Mouse (Mus musculus) embryonic facial prominence, embryonic 14.5 days (tissue): Measurements from ENCODE around the gene Ugt1a8. TPM values are rescaled to one million over a fixed set of nuclear protein-coding genes. Genes with fewer than 3 reads are reported as not detected.
A peak's percentile ranks its signal among the peaks of the same experiment; 100 is the strongest.

Experiments
- ATAC-seq: fragments of 200-750 bp; cut with Nextera tagmentation; 2 replicates; pipeline ENCODE4 v1.8.0; 2017; ENCODE audit warnings: low read depth, moderate number of reproducible peaks, moderate TSS enrichment
- DNase-seq: peaks from one replicate; pipeline ENCODE4 v3.0.0-alpha.2; 2015; ENCODE audit warnings: low spot score
- H3K27ac ChIP-seq: fragments of 300-500 bp; sonication (generic); replicated peaks from 2 replicates; pipeline ENCODE4 v1.5.1; 2014; ENCODE audit warnings: low read depth, mild to moderate bottlenecking, low read length, moderate library complexity
- H3K27me3 ChIP-seq: fragments of 300-500 bp; sonication (generic); replicated peaks from 2 replicates; pipeline ENCODE4 v1.6.1; 2014; ENCODE audit warnings: low read length; ENCODE audit not compliant: control insufficient read depth, insufficient read depth
- H3K36me3 ChIP-seq: fragments of 300-500 bp; sonication (generic); 2 replicates; pipeline ENCODE4 v1.6.1; 2014; ENCODE audit warnings: low read length, mixed read lengths; ENCODE audit not compliant: control insufficient read depth, insufficient read depth
- H3K4me1 ChIP-seq: fragments of 300-500 bp; sonication (generic); 2 replicates; pipeline ENCODE4 v1.6.1; 2014; ENCODE audit warnings: antibody characterized with exemption, low read length; ENCODE audit not compliant: control insufficient read depth, insufficient read depth
- H3K4me2 ChIP-seq: fragments of 300-500 bp; sonication (generic); 2 replicates; pipeline ENCODE4 v1.6.1; 2014; ENCODE audit warnings: low read depth, mild to moderate bottlenecking, low read length, moderate library complexity, mixed read lengths
- H3K4me3 ChIP-seq: fragments of 300-500 bp; sonication (generic); 2 replicates; pipeline ENCODE4 v1.5.1; 2014; ENCODE audit warnings: low read depth, mild to moderate bottlenecking, low read length
- H3K9ac ChIP-seq: fragments of 300-500 bp; sonication (generic); 2 replicates; pipeline ENCODE4 v1.6.1; 2014; ENCODE audit warnings: low read depth, mild to moderate bottlenecking, low read length, moderate library complexity, mixed read lengths
- H3K9me3 ChIP-seq: fragments of 300-500 bp; sonication (generic); 2 replicates; pipeline ENCODE4 v1.6.1; 2016; ENCODE audit warnings: low read length; ENCODE audit not compliant: control insufficient read depth
- WGBS: fragments of 180-500 bp; shearing (Covaris S2); extraction: QIAGEN DNeasy Blood & Tissue Kit; methylation state at CpG from one replicate; pipeline ENCODE4 v1.1.7; 2014; 5-methylcytosine and 5-hydroxymethylcytosine counted together
- polyA plus RNA-seq: library from polyadenylated mRNA; unstranded; fragments of >200 nt; fragmentation: Nextera tagmentation; extraction: Ambion mirVana; gene quantifications from 2 replicates; pipeline ENCODE4 v1.2.1, GENCODE M21; 2014

Ugt1a8 gene
- polyA plus RNA-seq, 1 experiment from 2014 or later: not detected

GRCm38 (mm10) chr1:88262255-88262654, 174.6 kb downstream of the Ugt1a8 start:
- Histone ChIP-seq H3K4me3 (no peak overlapping the region), H3K27me3 (no peaks in the 10 kb centered on the region), H3K36me3 (peaks cover 80% of the 10 kb centered on the region), H3K27ac (no peak overlapping the region), H3K9ac (no peak overlapping the region), H3K4me2 (no peak overlapping the region), H3K4me1 (no peaks in the 10 kb centered on the region), H3K9me3 (no peaks in the 10 kb centered on the region; the same call in 1 of the 2 replicates)
- peak; percentile 56 for ATAC-seq
- WGBS: 74% methylated on average over 4 of the region's 4 CpGs
- peak; percentile 98 for DNase-seq

- Histone ChIP-seq H3K9me3 (no peaks in the 10 kb centered on the region), H3K27ac (no peak overlapping the region), H3K4me2 (no peak overlapping the region), H3K27me3 (no peaks in the 10 kb centered on the region), H3K4me1 (no peaks in the 10 kb centered on the region), H3K9ac (no peak overlapping the region), H3K36me3 (peaks cover 87% of the 10 kb centered on the region), H3K4me3 (no peak overlapping the region)
- ATAC-seq (0 out of 2 replicates have a peak, but pooled peaks have one; percentile 1), DNase-seq (no peak)
- 75% methylated on average over 6 of the region's 6 CpGs for WGBS
Measured at GRCm38 (mm10) chr1:88262961-88263360, 175.3 kb downstream of the Ugt1a8 start.

GRCm38 (mm10) chr1:88263778-88264177, 176.2 kb downstream of the Ugt1a8 start:
- Histone ChIP-seq H3K4me2 (no peak overlapping the region), H3K9me3 (no peaks in the 10 kb centered on the region), H3K27me3 (no peaks in the 10 kb centered on the region), H3K4me1 (no peaks in the 10 kb centered on the region), H3K27ac (no peak overlapping the region), H3K9ac (no peak overlapping the region), H3K36me3 (peaks cover 95% of the 10 kb centered on the region), H3K4me3 (no peak overlapping the region)
- ATAC-seq (no peak), DNase-seq (no peak)
- WGBS: 92% methylated on average over 5 of the region's 5 CpGs

- H3K4me3 ChIP-seq: no peak overlapping the region
- H3K27ac ChIP-seq: no peak overlapping the region
- no peak overlapping the region for H3K4me2 ChIP-seq
- no peaks in the 10 kb centered on the region for H3K4me1 ChIP-seq
- ATAC-seq (no peak), DNase-seq (no peak)
- H3K9ac ChIP-seq: no peak overlapping the region
- no peaks in the 10 kb centered on the region for H3K27me3 ChIP-seq
- 89% methylated on average over 7 of the region's 7 CpGs for WGBS
- peaks cover 100% of the 10 kb centered on the region for H3K36me3 ChIP-seq
- H3K9me3 ChIP-seq: no peaks in the 10 kb centered on the region
Measured at GRCm38 (mm10) chr1:88264237-88264868, 176.7 kb downstream of the Ugt1a8 start.

- no peak overlapping the region for H3K4me3 ChIP-seq
- no peaks in the 10 kb centered on the region for H3K27me3 ChIP-seq
- no peak overlapping the region for H3K9ac ChIP-seq
- peaks cover 100% of the 10 kb centered on the region for H3K36me3 ChIP-seq
- WGBS: 79% methylated on average over 4 of the region's 4 CpGs
- DNase-seq (no peak), ATAC-seq (no peak)
- H3K4me2 ChIP-seq: no peak overlapping the region
- no peaks in the 10 kb centered on the region for H3K9me3 ChIP-seq
- H3K4me1 ChIP-seq: no peaks in the 10 kb centered on the region
- H3K27ac ChIP-seq: no peak overlapping the region
Measured at GRCm38 (mm10) chr1:88264869-88265240, 177.2 kb downstream of the Ugt1a8 start.

GRCm38 (mm10) chr1:88266123-88266522, 178.5 kb downstream of the Ugt1a8 start:
- DNase-seq (no peak), ATAC-seq (no peak)
- Histone ChIP-seq H3K4me3 (no peak overlapping the region), H3K36me3 (peaks cover 91% of the 10 kb centered on the region), H3K4me1 (no peaks in the 10 kb centered on the region), H3K4me2 (no peak overlapping the region), H3K27me3 (no peaks in the 10 kb centered on the region), H3K9me3 (no peaks in the 10 kb centered on the region), H3K9ac (no peak overlapping the region), H3K27ac (no peak overlapping the region)
- WGBS: 89% methylated on average over 13 of the region's 13 CpGs

GRCm38 (mm10) chr1:88267489-88267888, 179.9 kb downstream of the Ugt1a8 start:
- Histone ChIP-seq H3K9me3 (no peaks in the 10 kb centered on the region), H3K27ac (no peak overlapping the region), H3K27me3 (no peaks in the 10 kb centered on the region), H3K4me3 (no peak overlapping the region), H3K4me2 (no peak overlapping the region), H3K9ac (no peak overlapping the region), H3K4me1 (no peaks in the 10 kb centered on the region), H3K36me3 (peaks cover 90% of the 10 kb centered on the region)
- 90% methylated on average over 6 of the region's 6 CpGs for WGBS
- no peak for DNase-seq
- ATAC-seq: no peak

- Histone ChIP-seq H3K4me2 (no peak overlapping the region), H3K9ac (no peak overlapping the region), H3K4me3 (no peak overlapping the region), H3K9me3 (no peaks in the 10 kb centered on the region), H3K4me1 (no peaks in the 10 kb centered on the region), H3K36me3 (peaks cover 90% of the 10 kb centered on the region), H3K27me3 (no peaks in the 10 kb centered on the region), H3K27ac (no peak overlapping the region)
- WGBS: 87% methylated on average over 6 of the region's 6 CpGs
- DNase-seq: no peak
- no peak for ATAC-seq
Measured at GRCm38 (mm10) chr1:88268070-88268469, 180.5 kb downstream of the Ugt1a8 start.
